Mouse (Mus musculus): ENCODE measurements around the gene Manba. TPM values are rescaled to one million over a fixed set of nuclear protein-coding genes. Genes with fewer than 3 reads are reported as not detected.

The Manba gene
- polyA plus RNA-seq, 1 experiment from 2014 or later: 8.0 TPM

GRCm38 (mm10) chr3:135505916-135506482, 20.6 kb downstream of the Manba start:
- WGBS (ENCODE audit: insufficient replicate concordance): 79% methylated on average over 13 of the region's 13 CpGs

GRCm38 (mm10) chr3:135507506-135507905, 22.1 kb downstream of the Manba start:
- Histone ChIP-seq H3K27me3 (ENCODE audit: insufficient read depth, low read length) (no peaks in the 10 kb centered on the region), H3K4me2 (ENCODE audit: low read depth, low read length) (no peak overlapping the region), H3K9me3 (ENCODE audit: low read length) (no peaks in the 10 kb centered on the region), H3K4me3 (ENCODE audit: low read depth, low read length) (no peak overlapping the region), H3K9ac (replicated peaks) (no peak overlapping the region), H3K27ac (ENCODE audit: low read depth) (no peak overlapping the region), H3K4me1 (ENCODE audit: insufficient read depth) (no peaks in the 10 kb centered on the region), H3K36me3 (replicated peaks; ENCODE audit: insufficient read depth, low read length) (no peaks in the 10 kb centered on the region)
- 69% methylated on average over 7 of the region's 7 CpGs for WGBS (ENCODE audit: insufficient replicate concordance)
- no peak for TF ChIP-seq EP300 (IDR thresholded peaks at IDR 0.05; ENCODE audit: low read depth)
- no peak for TF ChIP-seq CTCF (IDR thresholded peaks at IDR 0.05; ENCODE audit: low read depth)
- DNase-seq: no peak
- peak; percentile 25; the same call in 1 of the 2 replicates for ATAC-seq

More at GRCm38 (mm10) chr3:135505916-135506482, 20.6 kb downstream of the Manba start:
- H3K27ac ChIP-seq (ENCODE audit: low read depth): no peak overlapping the region
- H3K9me3 ChIP-seq (ENCODE audit: low read length): no peaks in the 10 kb centered on the region
- ATAC-seq (no peak), DNase-seq (no peak)
- H3K27me3 ChIP-seq (ENCODE audit: insufficient read depth, low read length): no peaks in the 10 kb centered on the region
- H3K36me3 ChIP-seq (replicated peaks; ENCODE audit: insufficient read depth, low read length): no peaks in the 10 kb centered on the region
- H3K4me3 ChIP-seq (ENCODE audit: low read depth, low read length): no peak overlapping the region
- no peak overlapping the region for H3K4me2 ChIP-seq (ENCODE audit: low read depth, low read length)
- TF ChIP-seq EP300 (IDR thresholded peaks at IDR 0.05; ENCODE audit: low read depth) (no peak), CTCF (IDR thresholded peaks at IDR 0.05; ENCODE audit: low read depth) (no peak)
- no peak overlapping the region for H3K9ac ChIP-seq (replicated peaks)
- no peaks in the 10 kb centered on the region for H3K4me1 ChIP-seq (ENCODE audit: insufficient read depth)

- Histone ChIP-seq H3K9me3 (ENCODE audit: low read length) (no peaks in the 10 kb centered on the region), H3K4me1 (ENCODE audit: insufficient read depth) (no peaks in the 10 kb centered on the region), H3K4me2 (ENCODE audit: low read depth, low read length) (no peak overlapping the region), H3K36me3 (replicated peaks; ENCODE audit: insufficient read depth, low read length) (no peaks in the 10 kb centered on the region; the same call in 1 of the 2 replicates), H3K9ac (replicated peaks) (no peak overlapping the region), H3K27ac (ENCODE audit: low read depth) (no peak overlapping the region), H3K27me3 (ENCODE audit: insufficient read depth, low read length) (no peaks in the 10 kb centered on the region), H3K4me3 (ENCODE audit: low read depth, low read length) (no peak overlapping the region)
- DNase-seq (no peak), ATAC-seq (no peak)
- 60% methylated on average over 1 of the region's 1 CpGs for WGBS (ENCODE audit: insufficient replicate concordance)
- TF ChIP-seq EP300 (IDR thresholded peaks at IDR 0.05; ENCODE audit: low read depth) (no peak), CTCF (IDR thresholded peaks at IDR 0.05; ENCODE audit: low read depth) (no peak)
These were observed 22.8 kb downstream of the Manba start for GRCm38 (mm10) chr3:135508191-135508590.

- ATAC-seq (no peak), DNase-seq (no peak)
- Histone ChIP-seq H3K27me3 (ENCODE audit: insufficient read depth, low read length) (no peaks in the 10 kb centered on the region), H3K9ac (replicated peaks) (no peak overlapping the region), H3K4me3 (ENCODE audit: low read depth, low read length) (no peak overlapping the region), H3K36me3 (replicated peaks; ENCODE audit: insufficient read depth, low read length) (no peaks in the 10 kb centered on the region; the same call in 1 of the 2 replicates), H3K4me2 (ENCODE audit: low read depth, low read length) (no peak overlapping the region), H3K4me1 (ENCODE audit: insufficient read depth) (no peaks in the 10 kb centered on the region), H3K27ac (ENCODE audit: low read depth) (no peak overlapping the region), H3K9me3 (ENCODE audit: low read length) (no peaks in the 10 kb centered on the region)
- no peak for TF ChIP-seq EP300 (IDR thresholded peaks at IDR 0.05; ENCODE audit: low read depth)
- no peak for TF ChIP-seq CTCF (IDR thresholded peaks at IDR 0.05; ENCODE audit: low read depth)
- WGBS (ENCODE audit: insufficient replicate concordance): 82% methylated on average over 3 of the region's 3 CpGs
These were observed 25.0 kb downstream of the Manba start for GRCm38 (mm10) chr3:135510372-135510771.

- 57% methylated on average over 11 of the region's 11 CpGs for WGBS (ENCODE audit: insufficient replicate concordance)
- H3K4me3 ChIP-seq (ENCODE audit: low read depth, low read length): no peak overlapping the region
- no peak overlapping the region for H3K27ac ChIP-seq (ENCODE audit: low read depth)
- no peak overlapping the region for H3K9ac ChIP-seq (replicated peaks)
- TF ChIP-seq EP300 (IDR thresholded peaks at IDR 0.05; ENCODE audit: low read depth): no peak
- peak; percentile 50 for TF ChIP-seq CTCF (IDR thresholded peaks at IDR 0.05; ENCODE audit: low read depth)
- no peaks in the 10 kb centered on the region for H3K27me3 ChIP-seq (ENCODE audit: insufficient read depth, low read length)
- DNase-seq (no peak), ATAC-seq (peak; percentile 31; the same call in 1 of the 2 replicates)
- H3K4me2 ChIP-seq (ENCODE audit: low read depth, low read length): no peak overlapping the region
- H3K36me3 ChIP-seq (replicated peaks; ENCODE audit: insufficient read depth, low read length): no peaks in the 10 kb centered on the region; the same call in 1 of the 2 replicates
- no peaks in the 10 kb centered on the region for H3K9me3 ChIP-seq (ENCODE audit: low read length)
- H3K4me1 ChIP-seq (ENCODE audit: insufficient read depth): no peaks in the 10 kb centered on the region
These were observed 26.3 kb downstream of the Manba start for GRCm38 (mm10) chr3:135511683-135512082.

- Histone ChIP-seq H3K4me1 (ENCODE audit: insufficient read depth) (0 out of 2 replicates have a peak, but pooled peaks cover 2% of the 10 kb centered on the region), H3K36me3 (replicated peaks; ENCODE audit: insufficient read depth, low read length) (peaks cover 5% of the 10 kb centered on the region; the same call in 1 of the 2 replicates), H3K9me3 (ENCODE audit: low read length) (no peaks in the 10 kb centered on the region), H3K27me3 (ENCODE audit: insufficient read depth, low read length) (no peaks in the 10 kb centered on the region), H3K4me3 (ENCODE audit: low read depth, low read length) (no peak overlapping the region), H3K27ac (ENCODE audit: low read depth) (no peak overlapping the region), H3K4me2 (ENCODE audit: low read depth, low read length) (no peak overlapping the region), H3K9ac (replicated peaks) (no peak overlapping the region)
- ATAC-seq (no peak), DNase-seq (no peak)
- TF ChIP-seq CTCF (IDR thresholded peaks at IDR 0.05; ENCODE audit: low read depth) (no peak), EP300 (IDR thresholded peaks at IDR 0.05; ENCODE audit: low read depth) (no peak)
- 69% methylated on average over 11 of the region's 11 CpGs for WGBS (ENCODE audit: insufficient replicate concordance)
These were observed 27.9 kb downstream of the Manba start for GRCm38 (mm10) chr3:135513270-135513669.
